Mouse (Mus musculus) thymus, adult 2 months (tissue): Measurements from ENCODE around the gene Psap.

ENCODE experiments used
- CTCF ChIP-seq: fragments of 200-500 bp; IDR thresholded peaks from 2 replicates; pipeline ENCODE4 v1.5.1; 2012; ENCODE audit warnings: mild to moderate bottlenecking, control low read depth, low read length, moderate library complexity, borderline replicate concordance; ENCODE audit not compliant: control insufficient read depth, poor library complexity, insufficient read depth; ENCODE audit errors: extremely low read depth
- POLR2A ChIP-seq: fragments of 200-500 bp; IDR thresholded peaks from 2 replicates; pipeline ENCODE4 v1.6.1; 2012; ENCODE audit warnings: mild to moderate bottlenecking, low read length, control low read depth, moderate library complexity; ENCODE audit not compliant: control insufficient read depth, poor library complexity, insufficient read depth; ENCODE audit errors: extremely low read depth

- TF ChIP-seq CTCF (no peak), POLR2A (no peak)
These were observed 73.8 kb downstream of the Psap start for GRCm38 (mm10) chr10:60351248-60351647.
